8 mouse cellular contexts compared by ENCODE assay signal in the genomic region with DNA sequence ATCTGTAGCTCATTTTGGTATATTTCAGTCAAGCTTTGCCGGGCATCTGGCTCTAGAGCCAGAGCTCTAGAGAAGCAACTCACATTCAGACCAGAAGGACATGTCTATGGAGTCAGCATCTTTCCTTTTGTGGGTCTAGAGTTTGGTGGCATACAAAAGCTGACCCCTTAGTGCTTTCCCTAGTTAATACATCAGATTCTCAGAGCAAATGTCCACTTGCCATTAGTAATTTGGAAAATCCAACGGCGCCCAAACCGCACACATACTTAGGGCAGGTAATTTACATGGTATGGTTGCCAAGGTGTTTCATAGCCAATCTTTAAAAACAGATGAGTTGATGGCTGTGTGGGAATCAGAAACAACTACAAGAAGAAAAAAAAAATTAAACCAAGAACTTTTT. TPM values are rescaled to one million over a fixed set of nuclear protein-coding genes. Genes with fewer than 3 reads are reported as not detected.
DNase-seq lines count a peak whose midpoint lies in the region; ATAC-seq and TF ChIP-seq lines count a peak whose summit lies in the region.
"Had no signal": no experiment of that assay in that cellular context is flagged by ENCODE, and none has a peak within 500 bp of the region (broad histone marks: within the 10 kb centered on the region; RNA-seq: fewer than 3 reads in every experiment).

No protein-coding gene starts in this region.

- TF ChIP-seq CTCF in left cerebral cortex, adult 2 months (IDR thresholded peaks at IDR 0.05) = no peak

- peak overlapping the region; percentile 54 for H3K4me2 ChIP-seq in heart, embryonic 16.5 days (ENCODE audit: low read depth, low read length)
- H3K4me2 ChIP-seq in neural tube, embryonic 13.5 days = peak overlapping the region; percentile 78

- peaks cover 39% of the 10 kb centered on the region for H3K4me1 ChIP-seq in heart, embryonic 16.5 days (ENCODE audit: control insufficient read depth, insufficient read depth, low read length)
- H3K4me1 ChIP-seq in limb, embryonic 10.5 days = peaks cover 79% of the 10 kb centered on the region
- H3K4me1 ChIP-seq in neural tube, embryonic 13.5 days (replicated peaks) = peaks cover 15% of the 10 kb centered on the region

- no peak overlapping the region for H3K27ac ChIP-seq in left cerebral cortex, adult 2 months
- H3K27ac ChIP-seq in heart, embryonic 16.5 days (ENCODE audit: low read length) = peak overlapping the region; percentile 98
- H3K27ac ChIP-seq in limb, embryonic 10.5 days = peak overlapping the region; percentile 98
- peak overlapping the region; percentile 74; the same call in 1 of the 2 replicates for H3K27ac ChIP-seq in neural tube, embryonic 13.5 days (replicated peaks)

- ATAC-seq in heart, embryonic 16.5 days (replicated peaks; ENCODE audit: extremely low read depth, insufficient read depth, low FRiP score) = no peak
- no peak for ATAC-seq in neural tube, embryonic 13.5 days (ENCODE audit: low read depth)

- peak overlapping the region; percentile 87 for H3K9ac ChIP-seq in heart, embryonic 16.5 days (ENCODE audit: low read length)
- peak overlapping the region; percentile 65 for H3K9ac ChIP-seq in neural tube, embryonic 13.5 days

- 60% methylated on average over 4 of the region's 4 CpGs for WGBS in heart, embryonic 16.5 days
- 72% methylated on average over 4 of the region's 4 CpGs for WGBS in limb, embryonic 10.5 days
- WGBS in neural tube, embryonic 13.5 days = 86% methylated on average over 4 of the region's 4 CpGs

- peak overlapping the region; percentile 41 for H3K4me3 ChIP-seq in left cerebral cortex, adult 2 months
- H3K4me3 ChIP-seq in heart, embryonic 16.5 days (ENCODE audit: low read length) = peak overlapping the region; percentile 71
- peak overlapping the region; percentile 83 for H3K4me3 ChIP-seq in limb, embryonic 10.5 days
- peak overlapping the region; percentile 46 for H3K4me3 ChIP-seq in neural tube, embryonic 13.5 days

- H3K36me3 ChIP-seq in heart, embryonic 16.5 days (ENCODE audit: control insufficient read depth, insufficient read depth) = 0 out of 2 replicates have a peak, but pooled peaks cover 5% of the 10 kb centered on the region
- peaks cover 33% of the 10 kb centered on the region for H3K36me3 ChIP-seq in limb, embryonic 10.5 days
- no peaks in the 10 kb centered on the region for H3K36me3 ChIP-seq in neural tube, embryonic 13.5 days

- H3K9me3 ChIP-seq in heart, embryonic 16.5 days (replicated peaks; ENCODE audit: control insufficient read depth, low read length) = no peaks in the 10 kb centered on the region
- no peaks in the 10 kb centered on the region for H3K9me3 ChIP-seq in limb, embryonic 10.5 days (replicated peaks)
- H3K9me3 ChIP-seq in neural tube, embryonic 13.5 days = no peaks in the 10 kb centered on the region

- H3K27me3 ChIP-seq in heart, embryonic 16.5 days (ENCODE audit: control insufficient read depth, insufficient read depth, low read length) = no peaks in the 10 kb centered on the region
- H3K27me3 ChIP-seq in limb, embryonic 10.5 days (ENCODE audit: low read depth, poor library complexity, severe bottlenecking) = no peaks in the 10 kb centered on the region
- H3K27me3 ChIP-seq in neural tube, embryonic 13.5 days = no peaks in the 10 kb centered on the region

- intact Hi-C loops in left cerebral cortex, adult 2 months (cut with DNase I) = no loop called here
- intact Hi-C loops in gastrocnemius, postnatal 14 days (cut with DNase I; ENCODE audit: low total_unique reads) = no loop called here

- no peak for DNase-seq in left cerebral cortex, adult 2 months (ENCODE audit: extremely low spot score in 1 of 2, low spot score in 2 of 2)
- DNase-seq in left cerebral cortex, adult 9 months (ENCODE audit: low spot score in 2 of 2) = no peak
- DNase-seq in limb, embryonic 10.5 days (ENCODE audit: low spot score) = no peak
- no peak for DNase-seq in gastrocnemius, postnatal 14 days
- DNase-seq in right cerebral cortex, adult 18-20 months = no peak

RNA-seq across cellular contexts. Expression of gene Ednra, which starts 1.2 kb away (rescaled TPM):
- total RNA-seq in left cerebral cortex, adult 2 months (2021) = 1 to 10 TPM; 2.8 to 3.5 TPM
- polyA plus RNA-seq in heart, embryonic 16.5 days (2015; fragmentation: Nextera tagmentation; extraction: Ambion mirVana) = 39.9 and 40.1 TPM in 2 replicates
- 49.3 and 68.9 TPM in 2 replicates for polyA plus RNA-seq in limb, embryonic 10.5 days (2016; fragmentation: Nextera tagmentation; extraction: Ambion mirVana)
- 10.6 and 12.6 TPM in 2 replicates for polyA plus RNA-seq in neural tube, embryonic 13.5 days (2015; fragmentation: Nextera tagmentation; extraction: Ambion mirVana)
- 1 to 10 TPM; 5.1 to 7.3 TPM for total RNA-seq in gastrocnemius, postnatal 14 days (2021)
- total RNA-seq: neutrophil, adult 5-6 weeks had no signal
